Mouse (Mus musculus) hindbrain, embryonic 16.5 days (tissue): Measurements from ENCODE around the gene Tspan14. TPM values are rescaled to one million over a fixed set of nuclear protein-coding genes. Genes with fewer than 3 reads are reported as not detected.

Experiments
- ATAC-seq: fragments of 200-750 bp; cut with Nextera tagmentation; 2 replicates; pipeline ENCODE4 v1.8.0; 2017; ENCODE audit warnings: moderate TSS enrichment, moderate library complexity
- H3K27ac ChIP-seq: fragments of 300-500 bp; sonication (generic); 2 replicates; pipeline ENCODE4 v1.5.1; 2014; ENCODE audit warnings: low read depth, mild to moderate bottlenecking, control low read depth, low read length, moderate library complexity
- H3K27me3 ChIP-seq: fragments of 300-500 bp; sonication (generic); replicated peaks from 2 replicates; pipeline ENCODE4 v1.6.1; 2014; ENCODE audit warnings: low read length; ENCODE audit not compliant: control insufficient read depth, insufficient read depth
- H3K36me3 ChIP-seq: fragments of 300-500 bp; sonication (generic); 2 replicates; pipeline ENCODE4 v1.6.1; 2014; ENCODE audit warnings: mild to moderate bottlenecking, low read length, moderate library complexity, mixed read lengths; ENCODE audit not compliant: control insufficient read depth, insufficient read depth
- H3K4me1 ChIP-seq: fragments of 300-500 bp; sonication (generic); 2 replicates; pipeline ENCODE4 v1.6.1; 2014; ENCODE audit warnings: low read depth, low read length; ENCODE audit not compliant: control insufficient read depth, insufficient read depth
- H3K4me2 ChIP-seq: fragments of 300-500 bp; sonication (generic); 2 replicates; pipeline ENCODE4 v1.6.1; 2014; ENCODE audit warnings: mild to moderate bottlenecking, low read length, control low read depth, moderate library complexity
- H3K4me3 ChIP-seq: fragments of 300-500 bp; sonication (generic); 2 replicates; pipeline ENCODE4 v1.5.1; 2014; ENCODE audit warnings: mild to moderate bottlenecking, low read length, control low read depth, moderate library complexity
- H3K9ac ChIP-seq: fragments of 300-500 bp; sonication (generic); 2 replicates; pipeline ENCODE4 v1.6.1; 2014; ENCODE audit warnings: low read depth, mild to moderate bottlenecking, control low read depth, low read length, moderate library complexity
- H3K9me3 ChIP-seq: fragments of 300-500 bp; sonication (generic); 2 replicates; pipeline ENCODE4 v1.6.1; 2014; ENCODE audit warnings: mild to moderate bottlenecking, low read length, moderate library complexity; ENCODE audit not compliant: control insufficient read depth
- WGBS: fragments of 180-500 bp; shearing (Covaris S2); extraction: QIAGEN DNeasy Blood & Tissue Kit; methylation state at CpG from one replicate; pipeline ENCODE4 v1.1.7; 2014; 5-methylcytosine and 5-hydroxymethylcytosine counted together
- polyA plus RNA-seq: library from polyadenylated mRNA; unstranded; fragments of >200 nt; fragmentation: Nextera tagmentation; extraction: Ambion mirVana; gene quantifications from 2 replicates; pipeline ENCODE4 v1.2.1, GENCODE M21; 2015

Tspan14 gene
- polyA plus RNA-seq, 1 experiment from 2014 or later: 52.5 TPM

DNA sequence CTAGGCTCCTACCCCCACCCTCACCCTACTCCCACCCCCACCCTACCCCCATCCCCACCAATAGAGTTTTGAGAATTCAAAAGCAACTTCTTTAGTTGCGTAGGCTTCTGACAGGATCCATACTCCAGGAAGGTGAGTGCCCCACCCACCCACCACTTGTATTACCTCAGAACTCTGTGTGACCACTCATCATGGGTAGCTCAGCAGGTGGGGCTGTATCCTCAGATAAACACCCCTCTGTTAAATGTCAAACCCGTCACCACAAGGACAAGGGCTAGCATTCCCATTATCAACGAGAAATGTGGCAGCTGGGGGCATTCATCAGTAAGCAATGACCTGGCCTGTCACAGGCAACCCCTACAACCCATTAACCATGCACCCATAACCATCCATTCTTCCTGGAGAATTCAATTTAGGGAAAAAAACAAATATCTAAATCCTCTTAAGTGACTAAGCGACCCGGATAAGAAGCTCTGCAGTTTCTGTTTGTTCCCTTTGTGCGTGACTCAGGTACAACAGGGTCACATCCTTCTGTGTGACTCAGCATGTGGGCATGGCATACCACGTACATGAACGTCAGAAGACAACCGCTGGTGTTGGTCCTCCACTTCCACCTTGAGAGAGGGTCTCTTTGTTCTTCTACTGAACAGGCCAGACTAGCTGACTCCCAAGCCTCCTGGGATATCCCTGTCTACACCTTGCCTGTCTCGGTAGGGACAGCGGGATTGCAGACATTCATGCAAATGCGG, 64.1 kb downstream of the Tspan14 start:
- ATAC-seq: no peak
- 77% methylated on average over 12 of the region's 12 CpGs for WGBS
- Histone ChIP-seq H3K4me3 (no peak overlapping the region), H3K9me3 (no peaks in the 10 kb centered on the region), H3K27me3 (no peaks in the 10 kb centered on the region), H3K4me2 (no peak overlapping the region), H3K4me1 (no peaks in the 10 kb centered on the region), H3K27ac (no peak overlapping the region), H3K9ac (no peak overlapping the region), H3K36me3 (peaks cover 4% of the 10 kb centered on the region)

DNA sequence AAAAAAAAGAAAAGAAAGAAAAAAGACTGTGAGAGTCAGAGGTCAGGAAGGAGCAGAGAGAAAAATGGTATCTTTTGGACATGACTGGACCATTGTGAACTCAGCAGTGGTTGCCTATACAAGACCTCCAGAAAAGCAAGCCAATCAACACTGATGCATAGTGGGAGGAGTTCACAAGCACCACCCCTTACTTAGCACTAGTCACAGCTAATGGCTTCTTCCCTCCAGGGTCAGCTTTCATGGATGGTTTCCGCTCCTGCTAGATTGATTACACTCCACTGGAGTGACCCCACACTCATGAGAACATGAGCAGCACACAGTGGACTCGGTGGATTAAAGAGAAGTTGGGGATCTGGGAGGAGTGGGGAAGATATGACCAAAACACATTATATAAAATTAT, 66.3 kb downstream of the Tspan14 start:
- H3K4me1 ChIP-seq: no peaks in the 10 kb centered on the region
- H3K4me2 ChIP-seq: no peak overlapping the region
- H3K27ac ChIP-seq: no peak overlapping the region
- WGBS: 73% methylated on average over 2 of the region's 2 CpGs
- H3K36me3 ChIP-seq: no peaks in the 10 kb centered on the region; the same call in 1 of the 2 replicates
- H3K27me3 ChIP-seq: no peaks in the 10 kb centered on the region
- no peak overlapping the region for H3K9ac ChIP-seq
- no peak for ATAC-seq
- no peaks in the 10 kb centered on the region for H3K9me3 ChIP-seq
- no peak overlapping the region for H3K4me3 ChIP-seq

DNA sequence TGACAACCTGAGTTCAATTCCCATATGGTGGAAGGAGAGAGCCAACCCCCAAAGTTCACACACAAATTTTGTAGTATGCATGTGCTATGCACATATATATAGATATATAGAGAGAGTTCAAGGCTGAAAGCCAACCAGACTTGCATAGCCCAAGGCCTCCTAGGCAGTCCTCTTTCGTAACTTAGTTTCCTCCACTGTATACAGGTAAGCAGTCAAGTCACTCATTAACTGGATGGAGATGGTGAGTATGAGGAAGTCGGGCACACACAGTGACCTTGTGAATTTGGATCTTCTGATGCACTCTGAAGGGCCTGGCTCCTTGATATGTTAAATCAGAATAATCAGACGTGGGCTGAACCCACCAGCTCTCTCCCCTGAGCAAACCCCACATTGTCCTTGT, 68.7 kb downstream of the Tspan14 start:
- peaks cover 3% of the 10 kb centered on the region; the same call in 1 of the 2 replicates for H3K4me1 ChIP-seq
- H3K27me3 ChIP-seq: no peaks in the 10 kb centered on the region
- no peak overlapping the region for H3K27ac ChIP-seq
- ATAC-seq: no peak
- H3K4me3 ChIP-seq: no peak overlapping the region
- no peak overlapping the region for H3K4me2 ChIP-seq
- WGBS: 90% methylated on average over 3 of the region's 3 CpGs
- no peak overlapping the region for H3K9ac ChIP-seq
- no peaks in the 10 kb centered on the region; the same call in 1 of the 2 replicates for H3K36me3 ChIP-seq
- no peaks in the 10 kb centered on the region for H3K9me3 ChIP-seq

DNA sequence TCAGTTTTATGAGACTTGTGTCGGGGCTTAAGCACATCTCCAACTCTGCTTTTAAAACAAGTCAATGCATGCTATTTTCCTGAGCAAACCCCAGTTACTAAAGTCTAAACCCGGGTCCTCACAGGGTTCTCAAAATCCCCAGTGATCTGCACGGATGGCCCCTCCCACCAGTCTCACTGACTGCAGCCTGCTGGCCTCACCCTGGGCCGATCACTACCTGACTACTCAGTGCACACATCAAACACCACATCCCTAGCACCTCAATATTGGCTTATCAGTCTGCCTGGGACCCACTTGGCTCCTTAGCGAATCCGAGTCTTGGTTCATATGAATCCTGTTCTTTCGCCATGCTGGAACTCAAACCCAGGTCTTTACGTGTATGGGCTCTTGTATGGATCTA, 70.9 kb downstream of the Tspan14 start:
- 79% methylated on average over 8 of the region's 8 CpGs for WGBS
- Histone ChIP-seq H3K4me1 (peaks cover 3% of the 10 kb centered on the region; the same call in 1 of the 2 replicates), H3K9ac (no peak overlapping the region), H3K27ac (no peak overlapping the region), H3K4me3 (no peak overlapping the region), H3K27me3 (no peaks in the 10 kb centered on the region), H3K36me3 (no peaks in the 10 kb centered on the region), H3K9me3 (no peaks in the 10 kb centered on the region), H3K4me2 (no peak overlapping the region)
- ATAC-seq: no peak

DNA sequence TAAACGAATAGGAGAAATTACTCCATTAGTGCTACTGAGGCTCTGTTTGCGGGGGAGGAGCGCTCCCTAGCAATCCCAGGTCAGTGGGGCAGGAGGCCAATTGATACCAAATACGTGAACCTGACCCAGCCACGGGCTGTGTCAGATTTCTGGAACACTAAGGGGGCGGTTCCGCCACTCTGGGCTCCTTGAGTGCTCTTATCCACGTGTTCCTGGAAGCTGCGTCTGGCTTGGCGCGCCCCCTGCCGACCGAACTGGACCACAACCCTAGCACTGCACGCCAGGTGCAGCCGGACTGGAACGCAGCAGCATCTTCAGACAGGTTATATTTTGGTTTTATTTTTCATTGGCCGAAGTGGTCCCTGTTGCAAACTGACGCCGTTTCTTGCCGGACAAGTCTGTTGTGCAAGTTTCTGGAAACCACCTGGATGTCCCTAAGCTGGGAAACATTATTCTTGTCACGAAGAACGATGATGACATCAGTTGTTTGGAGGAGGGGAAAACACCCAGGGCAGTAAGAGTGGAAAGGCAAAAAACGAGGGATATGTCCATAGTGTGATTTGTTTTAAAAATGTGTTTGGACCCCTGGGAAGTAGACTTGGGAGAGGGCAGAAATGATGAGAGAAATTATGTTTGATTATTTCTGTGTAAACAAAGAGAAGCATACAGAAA, 71.9 kb downstream of the Tspan14 start:
- Histone ChIP-seq H3K27me3 (no peaks in the 10 kb centered on the region), H3K36me3 (no peaks in the 10 kb centered on the region), H3K4me3 (peak overlapping the region; percentile 29), H3K9me3 (no peaks in the 10 kb centered on the region), H3K4me2 (peak overlapping the region; percentile 61), H3K4me1 (peaks cover 3% of the 10 kb centered on the region; the same call in 1 of the 2 replicates), H3K27ac (no peak overlapping the region), H3K9ac (peak overlapping the region; percentile 54)
- WGBS: 10% methylated on average over 23 of the region's 23 CpGs
- peak; percentile 92 for ATAC-seq

DNA sequence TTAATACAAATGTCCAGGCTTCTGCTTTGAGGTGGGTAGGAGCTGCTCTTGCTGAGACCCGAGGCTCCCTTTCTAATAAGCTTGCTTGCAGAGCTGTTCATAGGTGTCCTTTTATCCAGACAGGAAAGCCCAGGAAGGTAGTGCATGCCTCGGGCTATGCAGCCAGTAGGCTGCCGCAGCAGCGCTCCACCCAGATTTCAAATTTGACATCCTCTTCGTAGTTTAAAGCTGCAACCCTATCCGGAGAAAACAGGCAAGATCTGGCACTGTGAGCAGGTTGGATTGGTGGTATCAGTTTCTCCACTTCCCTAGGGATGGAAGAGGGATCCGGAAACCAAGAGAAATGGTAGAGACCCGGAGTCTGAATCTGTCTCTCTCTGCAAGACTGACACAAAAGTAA, 72.7 kb downstream of the Tspan14 start:
- 81% methylated on average over 8 of the region's 8 CpGs for WGBS
- no peaks in the 10 kb centered on the region for H3K36me3 ChIP-seq
- no peaks in the 10 kb centered on the region for H3K9me3 ChIP-seq
- H3K9ac ChIP-seq: no peak overlapping the region
- no peak overlapping the region; the same call in 1 of the 2 replicates for H3K4me2 ChIP-seq
- H3K4me1 ChIP-seq: peaks cover 3% of the 10 kb centered on the region; the same call in 1 of the 2 replicates
- no peak overlapping the region for H3K27ac ChIP-seq
- no peak for ATAC-seq
- H3K4me3 ChIP-seq: no peak overlapping the region
- no peaks in the 10 kb centered on the region for H3K27me3 ChIP-seq

DNA sequence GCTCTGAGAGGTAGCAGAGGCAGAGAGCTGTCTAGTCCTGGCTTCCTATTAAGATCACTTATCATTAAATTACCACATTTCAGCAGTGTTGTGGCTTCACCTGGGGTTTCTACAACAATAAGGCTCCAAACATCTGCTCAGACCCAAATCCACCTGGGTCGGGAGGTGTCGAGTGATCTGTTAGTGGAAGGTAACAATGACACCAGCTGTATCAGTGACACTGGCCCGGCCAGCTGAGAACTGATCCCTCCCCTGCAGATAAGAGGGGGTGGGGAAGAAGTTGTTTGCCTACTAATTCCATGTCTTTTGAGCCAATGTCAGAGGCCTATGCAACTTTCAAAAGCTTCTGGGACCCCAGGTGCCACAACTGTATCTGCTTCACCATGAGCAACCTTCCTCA, 73.4 kb downstream of the Tspan14 start, which contains the start of gene Sh2d4b:
Gene Sh2d4b (minus strand): TSS at position 71 of the 400 bp plus-strand sequence.
- H3K27me3 ChIP-seq: no peaks in the 10 kb centered on the region
- no peak within 1 kb of the TSS for H3K27ac ChIP-seq
- H3K4me3 ChIP-seq: no peak within 1 kb of the TSS
- H3K36me3 ChIP-seq: no peaks in the 10 kb centered on the region
- peaks cover 3% of the 10 kb centered on the region; the same call in 1 of the 2 replicates for H3K4me1 ChIP-seq
- 80% methylated on average over 3 of the region's 3 CpGs for WGBS
- H3K9me3 ChIP-seq: no peaks in the 10 kb centered on the region
- H3K4me2 ChIP-seq: no peak within 1 kb of the TSS; the same call in 1 of the 2 replicates
- no peak within 1 kb of the TSS for H3K9ac ChIP-seq
- ATAC-seq: no peak

DNA sequence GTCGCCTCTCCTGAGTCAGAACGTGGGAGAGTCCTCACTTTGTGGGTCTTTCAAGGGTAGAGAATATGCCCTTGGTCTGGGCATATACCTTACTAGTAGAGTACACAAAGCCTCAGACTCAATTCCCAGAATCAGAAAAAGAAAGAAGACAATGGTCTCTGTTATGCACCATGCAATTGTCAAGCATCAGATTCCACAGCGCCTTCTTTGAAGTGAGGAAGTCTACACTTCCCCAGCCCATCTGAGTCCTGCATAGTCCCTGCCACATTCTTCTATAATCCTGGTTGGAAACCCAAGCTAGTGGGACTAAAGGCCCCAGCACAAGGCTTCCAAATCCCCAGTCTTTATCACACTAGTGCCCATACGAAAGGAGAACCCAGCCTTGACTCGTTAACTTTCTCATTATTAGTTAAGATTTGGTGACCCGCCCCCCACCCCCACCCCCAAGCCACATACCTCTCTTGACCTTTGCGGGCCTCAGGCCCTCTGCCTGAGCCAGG, 74.2 kb downstream of the Tspan14 start:
- H3K4me3 ChIP-seq: no peak overlapping the region
- no peaks in the 10 kb centered on the region for H3K27me3 ChIP-seq
- H3K9me3 ChIP-seq: no peaks in the 10 kb centered on the region
- H3K4me2 ChIP-seq: no peak overlapping the region
- no peak overlapping the region for H3K27ac ChIP-seq
- 87% methylated on average over 7 of the region's 7 CpGs for WGBS
- H3K4me1 ChIP-seq: peaks cover 3% of the 10 kb centered on the region; the same call in 1 of the 2 replicates
- no peaks in the 10 kb centered on the region for H3K36me3 ChIP-seq
- ATAC-seq: no peak
- H3K9ac ChIP-seq: no peak overlapping the region

DNA sequence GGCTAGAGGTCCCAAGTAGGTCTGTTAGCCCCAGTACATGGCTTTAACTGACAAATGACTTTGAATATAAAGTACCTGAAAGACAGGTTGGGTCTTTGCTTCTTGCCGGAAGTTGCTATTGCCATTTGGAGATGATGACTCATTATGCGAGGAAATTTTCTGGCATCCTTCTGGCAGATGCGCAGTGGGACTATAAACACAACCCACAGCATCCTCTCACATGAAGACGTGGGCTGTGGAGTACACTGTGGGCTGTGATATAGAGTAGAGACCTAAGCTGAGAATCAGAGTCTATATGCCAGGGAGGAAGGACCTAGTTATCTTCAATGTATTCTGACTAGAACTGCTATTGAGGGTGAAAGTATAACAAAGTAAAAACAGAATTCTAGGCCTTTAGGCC, 75.1 kb downstream of the Tspan14 start:
- 88% methylated on average over 4 of the region's 4 CpGs for WGBS
- Histone ChIP-seq H3K36me3 (no peaks in the 10 kb centered on the region), H3K4me3 (no peak overlapping the region), H3K9ac (no peak overlapping the region), H3K27me3 (no peaks in the 10 kb centered on the region), H3K27ac (no peak overlapping the region), H3K4me1 (peaks cover 3% of the 10 kb centered on the region; the same call in 1 of the 2 replicates), H3K9me3 (no peaks in the 10 kb centered on the region), H3K4me2 (no peak overlapping the region)
- ATAC-seq: no peak
